Mouse (Mus musculus) forebrain, embryonic 13.5 days (tissue): ENCODE measurements around the gene Fblim1. TPM values are rescaled to one million over a fixed set of nuclear protein-coding genes. Genes with fewer than 3 reads are reported as not detected.

ENCODE experiments used
- ATAC-seq: fragments of 200-750 bp; cut with Nextera tagmentation; 2 replicates; pipeline ENCODE4 v1.8.0; 2017
- H3K27ac ChIP-seq: fragments of 300-500 bp; sonication (generic); 2 replicates; pipeline ENCODE4 v1.5.1; 2015; ENCODE audit warnings: inconsistent platforms, mild to moderate bottlenecking, moderate library complexity
- H3K27me3 ChIP-seq: fragments of 300-500 bp; sonication (generic); 2 replicates; pipeline ENCODE4 v1.6.1; 2015; ENCODE audit warnings: mild to moderate bottlenecking, inconsistent platforms
- H3K36me3 ChIP-seq: fragments of 300-500 bp; sonication (generic); 2 replicates; pipeline ENCODE4 v1.6.1; 2015; ENCODE audit warnings: mild to moderate bottlenecking, inconsistent platforms; ENCODE audit not compliant: poor library complexity, severe bottlenecking
- H3K4me1 ChIP-seq: fragments of 300-500 bp; sonication (generic); 2 replicates; pipeline ENCODE4 v1.6.1; 2015; ENCODE audit warnings: inconsistent platforms
- H3K4me2 ChIP-seq: fragments of 300-500 bp; sonication (generic); 2 replicates; pipeline ENCODE4 v1.6.1; 2015; ENCODE audit warnings: inconsistent platforms, mild to moderate bottlenecking, moderate library complexity
- H3K4me3 ChIP-seq: fragments of 300-500 bp; sonication (generic); 2 replicates; pipeline ENCODE4 v1.5.1; 2015; ENCODE audit warnings: mild to moderate bottlenecking, inconsistent platforms
- H3K9ac ChIP-seq: fragments of 300-500 bp; sonication (generic); 2 replicates; pipeline ENCODE4 v1.6.1; 2015; ENCODE audit warnings: mild to moderate bottlenecking, inconsistent platforms
- H3K9me3 ChIP-seq: fragments of 300-500 bp; sonication (generic); replicated peaks from 2 replicates; pipeline ENCODE4 v1.6.1; 2016; ENCODE audit warnings: inconsistent platforms
- WGBS: fragments of 180-500 bp; shearing (Covaris S2); methylation state at CpG from one replicate; pipeline ENCODE4 v1.1.7; 2015; 5-methylcytosine and 5-hydroxymethylcytosine counted together
- polyA plus RNA-seq: library from polyadenylated mRNA; unstranded; fragments of >200 nt; fragmentation: Nextera tagmentation; extraction: Ambion mirVana; gene quantifications from 2 replicates; pipeline ENCODE4 v1.2.1, GENCODE M21; 2015

Fblim1 gene
- polyA plus RNA-seq, 1 experiment from 2014 or later, result 11.1 TPM

DNA sequence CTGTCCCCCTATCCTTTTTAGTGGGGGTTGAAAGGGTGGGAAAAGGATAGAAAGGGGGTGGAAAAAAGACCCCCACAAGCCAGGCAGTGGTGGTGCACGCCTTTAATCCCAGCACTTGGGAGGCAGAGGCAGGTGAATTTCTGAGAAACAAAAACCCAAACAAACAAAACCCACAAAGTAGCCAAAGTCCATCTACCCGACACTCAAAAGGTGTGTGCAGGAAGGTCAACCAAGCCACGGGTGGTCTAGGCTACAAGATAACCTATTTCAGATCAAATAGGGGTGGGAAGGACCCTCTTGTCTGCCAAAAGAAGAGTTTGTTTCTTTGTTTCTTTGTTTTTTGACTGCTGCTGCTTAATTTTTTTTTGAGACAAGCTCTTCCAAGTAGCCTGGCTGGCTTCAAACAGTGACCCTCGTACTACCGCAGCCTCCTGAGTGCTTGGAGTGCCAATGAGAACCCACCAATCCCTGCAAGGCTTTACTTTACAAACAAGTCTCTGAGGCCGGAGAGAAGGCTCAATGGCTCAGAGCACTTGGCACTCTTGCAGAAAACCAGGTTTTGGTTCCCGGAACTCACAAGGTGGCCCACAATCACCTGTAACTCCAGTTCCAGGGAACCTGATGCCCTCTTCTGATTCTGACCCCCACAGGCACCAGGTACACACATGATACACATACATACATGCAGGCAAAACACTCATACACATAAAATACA lies 78.8 kb downstream of the Fblim1 start:
- peaks cover 14% of the 10 kb centered on the region for H3K4me1 ChIP-seq
- H3K4me2 ChIP-seq, result no peak overlapping the region
- H3K4me3 ChIP-seq, result no peak overlapping the region
- no peak overlapping the region for H3K27ac ChIP-seq
- H3K9me3 ChIP-seq, result no peaks in the 10 kb centered on the region
- peaks cover 9% of the 10 kb centered on the region for H3K36me3 ChIP-seq
- no peaks in the 10 kb centered on the region for H3K27me3 ChIP-seq
- no peak for ATAC-seq
- 81% methylated on average over 7 of the region's 7 CpGs for WGBS
- H3K9ac ChIP-seq, result no peak overlapping the region

Other genes with a start within 250 kb of the Fblim1 start
- gene Fam131c, start 237.9 kb downstream of the Fblim1 start, polyA plus RNA-seq, result 3.3 and 3.8 TPM in 2 replicates
- gene Clcnka, start 207.4 kb downstream of the Fblim1 start, polyA plus RNA-seq, result 0.10 TPM in 1 of 2 replicates, not detected in the other
- not detected in 2 replicates for gene Clcnkb, start 190.1 kb downstream of the Fblim1 start, polyA plus RNA-seq
- gene Hspb7, start 185.3 kb downstream of the Fblim1 start, polyA plus RNA-seq, result not detected in 2 replicates
- not detected in 2 replicates for gene Srarp, start 170.0 kb downstream of the Fblim1 start, polyA plus RNA-seq
- 60.9 and 63.7 TPM in 2 replicates for gene Zbtb17, start 161.4 kb downstream of the Fblim1 start, polyA plus RNA-seq
- 16.7 and 17.1 TPM in 2 replicates for gene Spen, start 67.5 kb downstream of the Fblim1 start, polyA plus RNA-seq
- 0.17 TPM in 1 of 2 replicates, not detected in the other for gene Tmem82, start 12.5 kb upstream of the Fblim1 start, polyA plus RNA-seq
- gene Slc25a34, start 17.7 kb upstream of the Fblim1 start, polyA plus RNA-seq, result 0.08 and 0.13 TPM in 2 replicates
- gene Plekhm2, start 58.8 kb upstream of the Fblim1 start, polyA plus RNA-seq, result 6.1 and 7.2 TPM in 2 replicates
- gene Rsc1a1, start 79.5 kb upstream of the Fblim1 start, polyA plus RNA-seq, result 0.21 and 2.8 TPM in 2 replicates
- 14.7 TPM in 2 replicates for gene Ddi2, start 117.3 kb upstream of the Fblim1 start, polyA plus RNA-seq
- not detected in 2 replicates for gene Agmat, start 140.6 kb upstream of the Fblim1 start, polyA plus RNA-seq
- gene Dnajc16, start 184.8 kb upstream of the Fblim1 start, polyA plus RNA-seq, result 4.6 and 4.7 TPM in 2 replicates
- gene Casp9, start 187.5 kb upstream of the Fblim1 start, polyA plus RNA-seq, result 14.7 and 15.6 TPM in 2 replicates
- gene Cela2a, start 220.1 kb upstream of the Fblim1 start, polyA plus RNA-seq, result 0.15 TPM in 1 of 2 replicates, not detected in the other
- not detected in 2 replicates for gene Ctrc, start 240.3 kb upstream of the Fblim1 start, polyA plus RNA-seq